Comparison of ENCODE assay signal across 9 mouse cellular contexts in the genomic region with DNA sequence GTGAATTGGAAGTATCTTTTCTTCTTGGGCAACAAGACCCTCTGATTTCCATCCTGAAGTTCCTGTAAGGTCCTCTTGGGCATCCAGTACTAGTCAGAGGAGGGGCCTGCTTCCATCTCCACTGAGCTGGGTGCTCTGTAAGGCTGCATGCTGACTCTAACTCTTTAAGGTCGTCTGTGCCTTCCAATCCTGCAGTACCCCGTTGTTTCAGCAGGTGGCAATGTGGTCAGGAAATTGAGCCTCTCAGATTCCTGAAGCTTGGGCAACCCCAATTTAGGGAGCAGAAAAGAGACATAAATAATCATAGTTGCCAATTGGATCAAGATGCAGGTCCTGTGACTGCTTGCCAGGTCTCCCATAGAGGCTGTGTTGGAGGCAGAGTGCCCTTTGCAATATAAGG. TPM values are rescaled to one million over a fixed set of nuclear protein-coding genes. Genes with fewer than 3 reads are reported as not detected.
DNase-seq lines count a peak whose midpoint lies in the region; ATAC-seq and TF ChIP-seq lines count a peak whose summit lies in the region.
"Had no signal": no experiment of that assay in that cellular context is flagged by ENCODE, and none has a peak within 500 bp of the region (broad histone marks: within the 10 kb centered on the region; RNA-seq: fewer than 3 reads in every experiment).

No protein-coding gene starts in this region.

- in situ Hi-C loops in CH12.LX (cut with MboI; ENCODE audit: low pct_ligation_motif_present, low pct_unique_long_range_greater_than_20kb, low sequenced_read_pairs), result no loop called here

- peak; percentile 75 for ATAC-seq in activated CD4-positive, CD25-positive, alpha-beta regulatory T cell, adult 4 months
- no peak for ATAC-seq in erythroid progenitor cell, adult 5-6 weeks (replicated peaks; ENCODE audit: low FRiP score, poor library complexity, severe bottlenecking)

- H3K27me3 ChIP-seq in CH12.LX (replicated peaks), result no peaks in the 10 kb centered on the region

- DNase-seq in CH12.LX (ENCODE audit: extremely low read depth), result peak; percentile 61
- peak; percentile 88 for DNase-seq in embryo, embryonic 10.5 days (ENCODE audit: low spot score)
- peak; percentile 45 to 75 for DNase-seq in heart, postnatal 14 days
- peak; percentile 47 to 87 for DNase-seq in layer of hippocampus, adult 18-20 months (ENCODE audit: low spot score in 2 of 2)
- peak; percentile 82 for DNase-seq in lung, postnatal 10 days
- peak; percentile 86 for DNase-seq in retina, postnatal 1 day

- H3K4me2 ChIP-seq in CH12.LX (ENCODE audit: insufficient read depth, low read depth, poor library complexity, severe bottlenecking), result no peak overlapping the region
- H3K4me2 ChIP-seq: heart, embryonic 15.5 days had no signal

- TF ChIP-seq POLR2A in CH12.LX (IDR thresholded peaks at IDR 0.05; ENCODE audit: low read depth, low read length), result no peak

- H3K4me1 ChIP-seq in CH12.LX (ENCODE audit: control insufficient read depth in 1 of 2, insufficient read depth in 2 of 2), result no peaks in the 10 kb centered on the region
- H3K4me1 ChIP-seq: heart, embryonic 15.5 days had no signal

- no peak overlapping the region for H3K4me3 ChIP-seq in CH12.LX (replicated peaks in 1 of 3; ENCODE audit: low read depth in 2 of 3, low read length in 2 of 3, poor library complexity in 1 of 3)
- H3K4me3 ChIP-seq: heart, embryonic 15.5 days had no signal

- TF ChIP-seq CTCF in CH12.LX (conservative IDR thresholded peaks at IDR 0.05 in 1 of 2, IDR thresholded peaks at IDR 0.05 in 1 of 2; ENCODE audit: low read depth in 2 of 2, low read length in 2 of 2), result peak; percentile 63 to 75

- H3K27ac ChIP-seq in CH12.LX (ENCODE audit: insufficient read depth, low read depth), result no peak overlapping the region
- H3K27ac ChIP-seq: heart, embryonic 15.5 days had no signal

- H3K9me3 ChIP-seq in CH12.LX (replicated peaks; ENCODE audit: low read length), result no peaks in the 10 kb centered on the region
- H3K9me3 ChIP-seq: heart, embryonic 15.5 days had no signal

- no peak for TF ChIP-seq EP300 in CH12.LX (IDR thresholded peaks at IDR 0.05; ENCODE audit: low read length)

- intact Hi-C loops in heart, postnatal 14 days (cut with DNase I), result loop anchor here (5.0 kb wide), 1 partner anchor 80 kb away; no protein-coding TSS in a partner anchor

- dilution Hi-C loops in CH12.LX (cut with MboI; ENCODE audit: extremely low pct_ligation_motif_present, extremely low pct_unique_long_range_greater_than_20kb, low sequenced_read_pairs), result no loop called here

- H3K79me2 ChIP-seq in CH12.LX (replicated peaks; ENCODE audit: control insufficient read depth, extremely low read depth, insufficient read depth, poor library complexity, severe bottlenecking), result no peaks in the 10 kb centered on the region

- H3K9ac ChIP-seq in CH12.LX (ENCODE audit: insufficient read depth, low read depth), result no peak overlapping the region
- H3K9ac ChIP-seq: heart, embryonic 15.5 days had no signal

- peak; percentile 68 for TF ChIP-seq RAD21 in CH12.LX (IDR thresholded peaks at IDR 0.05; ENCODE audit: low read depth, low read length)

- H3K36me3 ChIP-seq in CH12.LX (replicated peaks in 1 of 2; ENCODE audit: control insufficient read depth in 1 of 2, insufficient read depth in 1 of 2, low read length in 1 of 2), result no peaks in the 10 kb centered on the region
- H3K36me3 ChIP-seq: heart, embryonic 15.5 days had no signal

TF ChIP-seq in CH12.LX, 34 proteins besides CTCF, POLR2A, EP300 and RAD21:
- TF ChIP-seq SMC3 (IDR thresholded peaks at IDR 0.05; ENCODE audit: low read depth, low read length) (peak; percentile 55), MAZ (IDR thresholded peaks at IDR 0.05; ENCODE audit: low read depth, low read length) (no peak)

RNA-seq across cellular contexts. Expression of a gene that starts 31.5 kb away (rescaled TPM):
- total RNA-seq in CH12.LX (2012; rRNA removed) (30.6 and 32.5 TPM in 2 replicates), CH12.LX (2014; rRNA removed) (56.6 and 57.2 TPM in 2 replicates)
- 53.1 and 55.1 TPM in 2 replicates for polyA plus RNA-seq in CH12.LX (2012; ENCODE audit: insufficient read length, low read depth)
- polyA plus RNA-seq in activated CD4-positive, CD25-positive, alpha-beta regulatory T cell, adult 4 months (2017; shearing (Covaris generic)), result 10 to 100 TPM; 27.0 to 34.7 TPM
- total RNA-seq in heart, postnatal 14 days (2021), result 1 to 10 TPM in 1 of 2 experiments, under 1 TPM in 1; 0.76 to 1.0 TPM
- total RNA-seq in layer of hippocampus, adult 18-20 months (2021), result 1 to 10 TPM; 1.5 to 1.6 TPM
- total RNA-seq in erythroid progenitor cell, adult 5-6 weeks (2015; ENCODE audit: low replicate concordance), result 5.9 and 7.6 TPM in 2 replicates
- 16.7 and 17.9 TPM in 2 replicates for total RNA-seq in erythroid progenitor cell, adult 5-6 weeks (2017; ENCODE audit: low replicate concordance)
